Mouse (Mus musculus) MEL (cell line): ENCODE results near the gene Cacng5. TPM values are rescaled to one million over a fixed set of nuclear protein-coding genes. Genes with fewer than 3 reads are reported as not detected.

Source experiments
- DNase-seq: peaks from one replicate; pipeline ENCODE4 v3.0.0; 2011; ENCODE audit warnings: low read depth, low spot score
- H3K27ac ChIP-seq: 2 replicates; pipeline ENCODE4 v1.5.1; 2012; ENCODE audit warnings: low read depth, mild to moderate bottlenecking, control low read depth, low read length, moderate library complexity; ENCODE audit not compliant: control insufficient read depth
- H3K27me3 ChIP-seq, 2 experiments: fragments of 150-350 bp in 1 of 2; sonication (generic) in 1 of 2; 2 replicates each; pipeline ENCODE4 v1.6.1; 2012; ENCODE audit warnings: low read length in 2 of 2, mild to moderate bottlenecking in 2 of 2, improper control_type of control experiment in 1 of 2, moderate library complexity in 1 of 2; ENCODE audit not compliant: insufficient read depth in 2 of 2, control insufficient read depth in 1 of 2
- H3K36me3 ChIP-seq, 2 experiments: 2 replicates each; pipeline ENCODE4 v1.6.1; 2012 to 2014; ENCODE audit warnings: low read length in 2 of 2, improper control_type of control experiment in 1 of 2, inconsistent platforms in 1 of 2, mild to moderate bottlenecking in 1 of 2; ENCODE audit not compliant: insufficient read depth in 2 of 2, control insufficient read depth in 1 of 2
- H3K4me1 ChIP-seq, 2 experiments: fragments of 150-350 bp in 1 of 2; sonication (generic) in 1 of 2; 2 replicates each; pipeline ENCODE4 v1.6.1; 2012; ENCODE audit warnings: low read length in 2 of 2, improper control_type of control experiment in 1 of 2, mild to moderate bottlenecking in 1 of 2; ENCODE audit not compliant: insufficient read depth in 2 of 2, control insufficient read depth in 1 of 2
- H3K4me3 ChIP-seq, 2 experiments: fragments of 150-350 bp in 1 of 2; sonication (generic) in 1 of 2; 2 replicates each; pipeline ENCODE4 v1.5.1; 2012; ENCODE audit warnings: low read depth in 2 of 2, low read length in 2 of 2, mild to moderate bottlenecking in 2 of 2, moderate library complexity in 2 of 2, control low read depth in 1 of 2, improper control_type of control experiment in 1 of 2; ENCODE audit not compliant: control insufficient read depth in 1 of 2, insufficient read depth in 1 of 2
- H3K79me2 ChIP-seq: 2 replicates; pipeline ENCODE4 v1.6.1; 2012; ENCODE audit warnings: mild to moderate bottlenecking, low read length, moderate library complexity; ENCODE audit not compliant: control insufficient read depth, poor library complexity, insufficient read depth
- H3K9ac ChIP-seq: 2 replicates; pipeline ENCODE4 v1.6.1; 2012; ENCODE audit warnings: low read depth, mild to moderate bottlenecking, control low read depth, low read length, moderate library complexity; ENCODE audit not compliant: control insufficient read depth, poor library complexity, severe bottlenecking
- H3K9me3 ChIP-seq: fragments of 150-350 bp; sonication (generic); replicated peaks from 2 replicates; pipeline ENCODE4 v1.6.1; 2012; ENCODE audit warnings: mild to moderate bottlenecking, low read length, improper control_type of control experiment, moderate library complexity; ENCODE audit not compliant: insufficient read depth
- CHD2 ChIP-seq: IDR thresholded peaks from 2 replicates; pipeline ENCODE4 v1.6.1; 2011; ENCODE audit warnings: low read length, improper control_type of control experiment
- CTCF ChIP-seq, 3 experiments: IDR thresholded peaks in 2 of 3; conservative IDR thresholded peaks in 1 of 3; 2 replicates each; pipeline ENCODE4 v1.5.1; 2011 to 2012; ENCODE audit warnings: low read length in 3 of 3, low read depth in 2 of 3, mild to moderate bottlenecking in 2 of 3, improper control_type of control experiment in 1 of 3, inconsistent platforms in 1 of 3, mixed read lengths in 1 of 3, moderate library complexity in 1 of 3; ENCODE audit not compliant: control insufficient read depth in 1 of 3, insufficient read depth in 1 of 3, poor library complexity in 1 of 3, severe bottlenecking in 1 of 3
- E2F4 ChIP-seq: IDR thresholded peaks from 2 replicates; pipeline ENCODE4 v1.6.1; 2011; ENCODE audit warnings: low read depth, low read length, improper control_type of control experiment, borderline replicate concordance
- EP300 ChIP-seq, 2 experiments: IDR thresholded peaks; 2 replicates each; pipeline ENCODE4 v1.6.1; 2011; ENCODE audit warnings: improper control_type of control experiment in 2 of 2, low read length in 2 of 2, low read depth in 1 of 2, mild to moderate bottlenecking in 1 of 2
- ETS1 ChIP-seq: IDR thresholded peaks from 2 replicates; pipeline ENCODE4 v1.6.1; 2012; ENCODE audit warnings: low read depth, mild to moderate bottlenecking, inconsistent platforms, low read length, improper control_type of control experiment, moderate library complexity
- GABPA ChIP-seq: IDR thresholded peaks from 2 replicates; pipeline ENCODE4 v1.6.1; 2012; ENCODE audit warnings: low read depth, mild to moderate bottlenecking, inconsistent platforms, low read length, improper control_type of control experiment, moderate library complexity
- JUND ChIP-seq: IDR thresholded peaks from 2 replicates; pipeline ENCODE4 v1.6.1; 2011; ENCODE audit warnings: low read depth, mild to moderate bottlenecking, improper control_type of control experiment, low read length
- MAX ChIP-seq: IDR thresholded peaks from 2 replicates; pipeline ENCODE4 v1.6.1; 2011; ENCODE audit warnings: low read length, improper control_type of control experiment
- MAZ ChIP-seq: IDR thresholded peaks from 2 replicates; pipeline ENCODE4 v1.6.1; 2012; ENCODE audit warnings: low read depth, mild to moderate bottlenecking, inconsistent platforms, low read length, improper control_type of control experiment
- MXI1 ChIP-seq: IDR thresholded peaks from 2 replicates; pipeline ENCODE4 v1.6.1; 2011; ENCODE audit warnings: mild to moderate bottlenecking, low read depth, low read length, improper control_type of control experiment
- MYB ChIP-seq: IDR thresholded peaks from 2 replicates; pipeline ENCODE4 v1.6.1; 2011; ENCODE audit warnings: mild to moderate bottlenecking, low read depth, low read length, improper control_type of control experiment
- NRF1 ChIP-seq: IDR thresholded peaks from 2 replicates; pipeline ENCODE4 v1.6.1; 2014; ENCODE audit warnings: low read depth, mild to moderate bottlenecking, inconsistent platforms, low read length, improper control_type of control experiment, moderate library complexity; ENCODE audit not compliant: poor library complexity, insufficient read depth, severe bottlenecking
- POLR2A ChIP-seq, 2 experiments: IDR thresholded peaks; 2 replicates each; pipeline ENCODE4 v1.6.1; 2011 to 2012; ENCODE audit warnings: low read length in 2 of 2, mild to moderate bottlenecking in 2 of 2, control low read depth in 1 of 2, improper control_type of control experiment in 1 of 2, low read depth in 1 of 2, moderate library complexity in 1 of 2; ENCODE audit not compliant: control insufficient read depth in 1 of 2, insufficient read depth in 1 of 2, poor library complexity in 1 of 2
- RAD21 ChIP-seq: IDR thresholded peaks from 2 replicates; pipeline ENCODE4 v1.6.1; 2011; ENCODE audit warnings: mild to moderate bottlenecking, low read depth, low read length, improper control_type of control experiment
- RCOR1 ChIP-seq: IDR thresholded peaks from 2 replicates; pipeline ENCODE4 v1.6.1; 2012; ENCODE audit warnings: low read depth, mild to moderate bottlenecking, inconsistent platforms, low read length, improper control_type of control experiment
- SMC3 ChIP-seq: IDR thresholded peaks from 2 replicates; pipeline ENCODE4 v1.6.1; 2011; ENCODE audit warnings: low read depth, low read length, improper control_type of control experiment
- TBP ChIP-seq: IDR thresholded peaks from 2 replicates; pipeline ENCODE4 v1.8.0; 2011; ENCODE audit warnings: low read depth, low read length, improper control_type of control experiment
- TCF12 ChIP-seq: IDR thresholded peaks from 2 replicates; pipeline ENCODE4 v1.6.1; 2014; ENCODE audit warnings: low read depth, mild to moderate bottlenecking, inconsistent platforms, low read length, improper control_type of control experiment, moderate library complexity
- polyA plus RNA-seq, 2 experiments: library from polyadenylated mRNA; stranded (reverse) in 1 of 2; unstranded in 1 of 2; fragments of >175 nt in 1 of 2; fragments of >200 nt in 1 of 2; gene quantifications; 2 replicates each; pipeline versions ENCODE4 v1.2.1 to v1.2.4; 2012; ENCODE audit warnings: low replicate concordance in 2 of 2, low read depth in 1 of 2; ENCODE audit not compliant: insufficient read length in 2 of 2, insufficient read depth in 1 of 2, missing spikeins in 1 of 2
- total RNA-seq: library from RNA; depleted of rRNA; stranded (reverse); fragments of 300-350 nt; gene quantifications from 2 replicates; pipeline ENCODE4 v1.2.3, GENCODE M21; 2012

Cacng5 gene
- total and polyA plus RNA-seq, 3 experiments: not detected

DNA sequence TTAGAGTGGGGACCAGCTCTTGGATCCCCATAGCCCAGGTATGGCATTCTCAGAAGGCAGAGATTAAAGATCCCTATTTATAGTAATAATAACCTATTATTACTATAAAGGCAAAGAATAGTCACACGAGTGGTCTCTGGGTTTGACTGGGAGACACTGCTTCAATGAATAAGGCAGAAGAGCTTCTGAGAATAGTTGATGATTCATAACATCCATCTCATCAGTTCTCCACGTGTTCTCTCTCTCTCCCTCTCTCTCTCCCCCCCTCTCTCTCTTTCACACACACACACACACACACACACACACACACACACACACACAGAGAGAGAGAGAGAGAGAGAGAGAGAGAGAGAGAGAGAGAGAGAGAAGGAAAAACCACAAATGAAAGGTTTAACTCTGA lies 16.2 kb downstream of the Cacng5 start:
- Histone ChIP-seq H3K4me3 (no peak overlapping the region), H3K4me1 (no peaks in the 10 kb centered on the region), H3K9ac (no peak overlapping the region), H3K27me3 (no peaks in the 10 kb centered on the region), H3K9me3 (no peaks in the 10 kb centered on the region), H3K79me2 (no peaks in the 10 kb centered on the region), H3K27ac (no peak overlapping the region), H3K36me3 (no peaks in the 10 kb centered on the region)
- DNase-seq: no peak
- TF ChIP-seq E2F4 (no peak), TCF12 (no peak), CHD2 (no peak), CTCF (IDR thresholded peaks at IDR 0.05 in 2 of 3, conservative IDR thresholded peaks at IDR 0.05 in 1 of 3; ENCODE audit: control insufficient read depth in 1 of 3, insufficient read depth in 1 of 3, low read depth in 2 of 3, low read length in 3 of 3, poor library complexity in 1 of 3, severe bottlenecking in 1 of 3) (no peak), MAZ (no peak)

DNA sequence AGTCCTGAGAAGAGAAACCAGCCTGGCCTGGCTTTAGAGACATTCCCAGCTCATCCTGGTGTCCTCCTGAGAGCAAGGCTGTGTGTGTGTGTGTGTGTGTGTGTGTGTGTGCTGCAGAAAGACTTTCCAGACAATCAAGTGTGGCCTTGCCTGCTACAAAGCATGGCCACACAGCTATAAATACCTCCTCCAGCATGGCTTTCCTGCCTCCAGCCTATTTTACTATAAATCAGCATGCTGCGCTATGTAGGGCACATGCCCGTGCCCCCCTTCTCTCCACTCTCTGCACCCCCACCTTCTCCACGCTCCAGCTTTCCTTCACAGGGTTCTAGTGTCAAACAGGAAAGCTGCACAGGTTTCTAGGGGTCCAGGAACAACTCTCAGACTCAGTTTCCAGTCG lies 19.2 kb downstream of the Cacng5 start:
- no peaks in the 10 kb centered on the region for H3K36me3 ChIP-seq
- no peaks in the 10 kb centered on the region for H3K4me1 ChIP-seq
- no peak overlapping the region for H3K9ac ChIP-seq
- H3K27ac ChIP-seq: no peak overlapping the region
- no peak for TF ChIP-seq POLR2A (IDR thresholded peaks at IDR 0.05; ENCODE audit: control insufficient read depth in 1 of 2, insufficient read depth in 1 of 2, low read depth in 1 of 2, low read length in 2 of 2, poor library complexity in 1 of 2)
- TF ChIP-seq CTCF (IDR thresholded peaks at IDR 0.05 in 2 of 3, conservative IDR thresholded peaks at IDR 0.05 in 1 of 3; ENCODE audit: control insufficient read depth in 1 of 3, insufficient read depth in 1 of 3, low read depth in 2 of 3, low read length in 3 of 3, poor library complexity in 1 of 3, severe bottlenecking in 1 of 3): no peak
- TF ChIP-seq SMC3: no peak
- no peak for TF ChIP-seq RAD21
- TF ChIP-seq RCOR1: no peak
- no peak for TF ChIP-seq TCF12
- TF ChIP-seq GABPA: no peak
- TF ChIP-seq MAX: no peak
- TF ChIP-seq MXI1: no peak
- no peak for TF ChIP-seq TBP
- no peak for TF ChIP-seq EP300 (IDR thresholded peaks at IDR 0.05; ENCODE audit: low read depth in 1 of 2, low read length in 2 of 2)
- no peak for TF ChIP-seq MYB
- TF ChIP-seq NRF1: no peak
- TF ChIP-seq ETS1: no peak
- TF ChIP-seq JUND: no peak
- H3K9me3 ChIP-seq: no peaks in the 10 kb centered on the region
- H3K79me2 ChIP-seq: no peaks in the 10 kb centered on the region
- no peak overlapping the region for H3K4me3 ChIP-seq
- no peak for DNase-seq
- no peaks in the 10 kb centered on the region; a peak in 1 of 4 replicates for H3K27me3 ChIP-seq
